Mouse (Mus musculus) kidney, postnatal 36 days (tissue): Measurements from ENCODE around the gene Ablim1.

ENCODE experiments used
- DNase-seq, 2 experiments: peaks; one replicate each; pipeline ENCODE4 v3.0.0; 2021 to 2022; ENCODE audit warnings: mixed read lengths in 2 of 2

Ablim1 gene

GRCm38 (mm10) chr19:57340900-57341742 lies 26.4 kb upstream of the Ablim1 start:
- no peak for DNase-seq

GRCm38 (mm10) chr19:57339281-57339864 lies 24.7 kb upstream of the Ablim1 start:
- no peak for DNase-seq

- no peak for DNase-seq
Observed at GRCm38 (mm10) chr19:57335135-57335534, 20.4 kb upstream of the Ablim1 start.

DNA sequence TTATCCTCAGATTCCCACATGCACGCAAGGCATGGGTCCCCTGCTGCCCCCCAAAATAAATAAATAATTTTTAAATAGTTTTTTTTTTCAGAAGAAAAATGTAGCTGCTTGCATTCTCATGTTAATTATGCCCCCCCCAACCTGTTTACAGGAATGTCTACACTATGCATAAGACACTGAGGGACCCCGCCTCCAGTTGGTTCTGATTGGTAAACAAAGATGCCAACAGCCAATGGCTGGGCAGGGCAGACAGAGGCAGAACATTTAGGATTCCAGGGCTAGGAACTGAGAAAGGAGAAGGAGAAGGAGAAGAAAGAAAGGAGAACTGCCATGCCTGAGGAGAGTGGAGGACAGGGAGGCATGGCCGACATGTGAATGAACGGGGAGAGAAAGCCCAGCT lies 18.6 kb upstream of the Ablim1 start:
- DNase-seq, result no peak

GRCm38 (mm10) chr19:57331237-57331636 lies 16.5 kb upstream of the Ablim1 start:
- DNase-seq, result no peak

DNA sequence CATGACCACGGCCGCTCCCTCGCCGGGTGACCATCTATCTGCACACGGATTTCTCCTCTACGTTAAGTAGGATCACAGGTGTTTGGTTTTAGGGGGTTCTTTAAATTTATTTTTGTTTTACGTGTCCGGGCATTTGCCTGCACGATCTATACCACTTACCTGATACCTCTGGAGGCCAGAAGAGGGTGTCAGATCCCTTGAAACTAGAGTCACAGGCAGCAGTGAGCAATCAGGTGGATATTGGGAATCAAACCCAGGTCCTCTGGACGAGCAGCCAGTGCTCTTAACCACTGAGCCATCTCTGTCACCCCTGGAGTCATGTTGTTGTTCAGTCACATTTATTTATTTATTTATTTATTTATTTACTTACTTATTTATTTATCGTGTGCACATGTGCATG lies 15.6 kb upstream of the Ablim1 start:
- DNase-seq, result no peak

DNA sequence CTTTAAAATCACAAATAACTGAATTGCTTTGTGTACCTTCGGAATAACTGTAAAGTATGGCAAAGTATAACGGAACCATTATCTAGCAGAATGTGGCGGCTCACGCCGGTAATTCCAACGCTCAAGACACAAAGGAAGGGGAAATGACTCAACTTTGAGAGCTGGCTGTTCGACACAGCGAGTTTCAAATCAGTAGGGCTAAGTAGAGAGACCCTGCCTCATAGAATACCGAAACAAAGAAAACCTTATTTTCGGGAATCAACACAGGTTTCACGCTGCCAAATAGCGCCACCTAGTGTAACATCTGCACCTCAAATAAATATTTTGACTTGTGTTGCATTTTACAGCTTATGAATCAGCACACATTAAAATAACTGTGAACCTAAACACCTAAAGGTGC lies 14.1 kb upstream of the Ablim1 start:
- peak; percentile 37 to 79 for DNase-seq

GRCm38 (mm10) chr19:57328269-57328668 lies 13.6 kb upstream of the Ablim1 start:
- no peak for DNase-seq

DNA sequence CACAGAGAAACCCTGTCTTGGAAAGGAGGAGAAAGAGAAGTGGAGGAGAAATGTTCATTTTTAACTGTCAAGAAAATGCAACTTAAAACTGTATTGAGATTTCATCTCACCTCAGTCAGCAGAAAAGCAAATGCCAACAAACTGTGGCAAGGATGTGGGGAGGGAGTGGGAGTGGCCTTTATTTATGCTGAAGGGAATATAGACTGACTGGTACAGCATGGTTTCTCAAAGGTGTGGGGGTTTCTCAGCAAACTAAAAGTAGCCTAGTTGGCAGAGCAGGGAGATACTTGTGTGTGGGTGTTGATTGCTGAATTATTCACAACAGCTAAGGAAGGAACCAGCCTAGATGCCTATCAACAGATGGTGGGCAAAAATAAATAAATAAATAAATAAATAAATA lies 13.0 kb upstream of the Ablim1 start:
- DNase-seq, result no peak

- DNase-seq, result peak; percentile 70 to 90
Observed at GRCm38 (mm10) chr19:57325748-57326300, 11.1 kb upstream of the Ablim1 start.

- DNase-seq, result no peak
Observed at GRCm38 (mm10) chr19:57323087-57323486, 8.4 kb upstream of the Ablim1 start.

- no peak for DNase-seq
Observed at GRCm38 (mm10) chr19:57322491-57322890, 7.8 kb upstream of the Ablim1 start.

DNA sequence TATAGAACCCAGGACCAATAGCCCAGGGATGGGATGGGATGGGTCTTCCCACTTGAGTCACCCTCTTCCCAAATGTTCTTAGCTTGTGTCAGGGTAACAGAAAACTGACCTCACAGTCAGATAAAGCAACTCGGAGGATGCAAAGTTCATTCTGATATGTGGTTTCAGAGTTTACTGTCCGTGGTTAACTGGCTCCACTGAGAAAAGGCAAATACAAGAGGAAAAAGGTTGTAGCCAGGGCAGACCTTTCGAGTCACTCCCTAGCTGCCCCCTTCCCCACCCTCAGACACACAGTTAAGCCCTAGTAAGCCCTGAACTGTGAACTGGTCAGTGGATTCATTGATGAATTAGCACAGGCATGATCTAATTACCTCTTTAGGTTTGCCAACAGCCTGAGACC lies 7.1 kb upstream of the Ablim1 start:
- no peak for DNase-seq

- DNase-seq, result no peak
Observed at GRCm38 (mm10) chr19:57320656-57321382, 6.1 kb upstream of the Ablim1 start.

GRCm38 (mm10) chr19:57316597-57316996 lies 1.9 kb upstream of the Ablim1 start:
- no peak for DNase-seq

DNA sequence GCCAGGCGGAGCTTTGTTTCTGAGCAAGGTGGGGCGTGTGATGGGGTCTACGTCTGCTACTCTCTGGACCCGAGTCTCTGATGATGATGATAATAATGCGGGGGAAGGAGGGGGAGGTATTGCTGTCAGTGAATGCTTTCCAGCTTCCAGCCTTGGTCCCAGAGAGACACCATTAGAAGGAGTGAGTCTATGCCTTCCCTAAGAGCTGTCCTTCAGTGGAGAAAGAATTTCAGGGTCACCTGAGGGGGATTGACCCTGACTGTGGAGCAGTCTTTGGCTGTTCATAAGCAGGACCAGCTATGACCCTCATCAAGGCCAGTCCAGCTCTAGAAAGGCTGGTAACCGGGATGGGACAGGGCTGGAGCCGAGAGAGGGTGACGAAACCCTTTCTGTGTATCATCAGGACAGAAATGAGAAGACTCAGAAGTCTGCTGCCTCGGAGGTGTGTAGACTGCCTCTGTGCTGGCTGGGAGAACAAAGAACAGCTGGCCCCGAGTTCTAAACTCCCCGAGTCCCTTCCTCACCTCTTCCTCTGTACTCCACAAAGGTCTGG lies 370 bp upstream of the Ablim1 start:
- no peak for DNase-seq

DNA sequence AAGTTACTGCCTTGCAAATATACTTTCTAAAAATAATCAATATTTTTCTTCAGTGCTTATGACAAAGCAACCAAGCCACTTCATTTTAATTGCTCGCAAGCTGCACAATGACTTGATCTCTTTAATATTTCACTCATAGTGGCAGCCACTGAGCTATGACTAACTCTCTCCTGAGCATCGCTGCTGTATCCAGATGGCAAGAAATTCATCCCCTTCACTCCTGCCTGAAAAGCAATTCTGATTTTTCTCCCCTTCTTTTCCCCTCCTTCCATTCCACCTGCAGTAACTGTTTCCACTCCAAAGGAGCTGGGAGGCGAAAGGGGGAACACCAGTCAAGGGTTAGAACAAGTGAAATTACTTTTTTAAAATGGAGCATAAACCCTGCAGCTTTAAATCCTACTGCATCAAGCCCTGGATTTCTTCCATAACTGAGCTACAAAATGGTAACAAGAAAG lies 801 bp downstream of the Ablim1 start:
- DNase-seq, result no peak

GRCm38 (mm10) chr19:57313226-57313625 lies 1.5 kb downstream of the Ablim1 start:
- DNase-seq, result peak; percentile 74 to 78

GRCm38 (mm10) chr19:57309980-57310379 lies 4.7 kb downstream of the Ablim1 start:
- peak in 1 of 2 experiments; percentile 37 for DNase-seq

- no peak for DNase-seq
Observed at GRCm38 (mm10) chr19:57306601-57307000, 8.1 kb downstream of the Ablim1 start.

GRCm38 (mm10) chr19:57305972-57306371 lies 8.7 kb downstream of the Ablim1 start:
- no peak for DNase-seq

- DNase-seq, result no peak
Observed at GRCm38 (mm10) chr19:57304666-57305065, 10.1 kb downstream of the Ablim1 start.

- no peak for DNase-seq
Observed at GRCm38 (mm10) chr19:57301961-57302395, 12.7 kb downstream of the Ablim1 start.
